In genomic region chr5:76656212-76656611, GRCm38 (mm10) we compare ENCODE assay signal across 8 mouse cellular contexts. TPM values are rescaled to one million over a fixed set of nuclear protein-coding genes. Genes with fewer than 3 reads are reported as not detected.
DNase-seq lines count a peak whose midpoint lies in the region; ATAC-seq and TF ChIP-seq lines count a peak whose summit lies in the region.

C530008M17Rik (plus strand) TSS chr5:76656512.

- no peak for TF ChIP-seq CTCF in ES-Bruce4 (IDR thresholded peaks at IDR 0.05; ENCODE audit: low read depth, low read length)
- no peak for TF ChIP-seq CTCF in small intestine, adult 2 months (IDR thresholded peaks at IDR 0.05; ENCODE audit: extremely low read depth, insufficient read length, insufficient replicate concordance, low read depth, low read length)

- peak within 1 kb of the TSS; percentile 86 for H3K9ac ChIP-seq in heart, embryonic 11.5 days (ENCODE audit: low read depth, low read length)
- peak within 1 kb of the TSS; percentile 61; the same call in 1 of the 2 replicates for H3K9ac ChIP-seq in ES-Bruce4 (ENCODE audit: low read depth, poor library complexity, severe bottlenecking)

- H3K36me3 ChIP-seq in heart, embryonic 11.5 days (ENCODE audit: control insufficient read depth, insufficient read depth, low read length) = no peaks in the 10 kb centered on the region
- no peaks in the 10 kb centered on the region for H3K36me3 ChIP-seq in ES-Bruce4 (ENCODE audit: control insufficient read depth, insufficient read depth, low read length, poor library complexity, severe bottlenecking)
- no peaks in the 10 kb centered on the region for H3K36me3 ChIP-seq in small intestine, adult 2 months (ENCODE audit: control insufficient read depth, insufficient read depth, low read length)

- H3K27me3 ChIP-seq in heart, embryonic 11.5 days (ENCODE audit: control insufficient read depth, insufficient read depth, low read length) = no peaks in the 10 kb centered on the region
- peaks cover 9% of the 10 kb centered on the region for H3K27me3 ChIP-seq in ES-Bruce4 (ENCODE audit: control insufficient read depth, insufficient read depth, low read length, poor library complexity, severe bottlenecking)
- H3K27me3 ChIP-seq in small intestine, adult 2 months (ENCODE audit: control insufficient read depth, insufficient read depth, low read length) = peaks cover 20% of the 10 kb centered on the region; the same call in 1 of the 2 replicates

- TF ChIP-seq EP300 in ES-Bruce4 (IDR thresholded peaks at IDR 0.05; ENCODE audit: insufficient read depth, low read depth, low read length) = no peak

- no peak for ATAC-seq in heart, embryonic 11.5 days (replicated peaks; ENCODE audit: insufficient number of reproducible peaks, low FRiP score, low TSS enrichment)
- ATAC-seq in erythroid progenitor cell, adult 5-6 weeks (replicated peaks; ENCODE audit: low FRiP score, poor library complexity, severe bottlenecking) = no peak
- ATAC-seq in frontal cortex, adult (ENCODE audit: low TSS enrichment) = no peak

- no peak within 1 kb of the TSS for H3K27ac ChIP-seq in heart, embryonic 11.5 days (ENCODE audit: low read depth, low read length)
- H3K27ac ChIP-seq in ES-Bruce4 (ENCODE audit: insufficient read depth, low read length) = no peak within 1 kb of the TSS
- no peak within 1 kb of the TSS for H3K27ac ChIP-seq in small intestine, adult 2 months (ENCODE audit: insufficient read depth, low read depth, low read length)

- H3K4me1 ChIP-seq in heart, embryonic 11.5 days (ENCODE audit: control insufficient read depth, insufficient read depth, low read length) = no peaks in the 10 kb centered on the region
- no peaks in the 10 kb centered on the region for H3K4me1 ChIP-seq in ES-Bruce4 (ENCODE audit: control insufficient read depth, insufficient read depth, low read length)
- H3K4me1 ChIP-seq in small intestine, adult 2 months (ENCODE audit: control insufficient read depth, insufficient read depth, insufficient read length, low read length) = peaks cover 19% of the 10 kb centered on the region

- 89% methylated on average over 2 of the region's 2 CpGs for WGBS in heart, embryonic 11.5 days (ENCODE audit: insufficient replicate concordance)
- 53% methylated on average over 2 of the region's 2 CpGs for WGBS in small intestine, adult 2 months

- H3K4me2 ChIP-seq in heart, embryonic 11.5 days = peak within 1 kb of the TSS; percentile 97

- no peak for DNase-seq in heart, postnatal 25 days (ENCODE audit: low spot score)
- no peak for DNase-seq in left cerebral cortex, postnatal 36 days (ENCODE audit: low spot score in 2 of 2)
- DNase-seq in urinary bladder, postnatal 14 days (ENCODE audit: low spot score) = no peak

- peak within 1 kb of the TSS; percentile 73 for H3K4me3 ChIP-seq in heart, embryonic 11.5 days (ENCODE audit: low read depth, low read length)
- H3K4me3 ChIP-seq in ES-Bruce4 (ENCODE audit: low read depth, low read length) = peak within 1 kb of the TSS; percentile 72
- peak within 1 kb of the TSS; percentile 68 for H3K4me3 ChIP-seq in small intestine, adult 2 months (ENCODE audit: low read depth, low read length)

- TF ChIP-seq POLR2A in ES-Bruce4 (IDR thresholded peaks at IDR 0.05; ENCODE audit: insufficient read depth, low read length) = no peak
- TF ChIP-seq POLR2A in small intestine, adult 2 months (IDR thresholded peaks at IDR 0.05; ENCODE audit: low read depth, low read length) = no peak

- H3K9me3 ChIP-seq in heart, embryonic 11.5 days (replicated peaks; ENCODE audit: control insufficient read depth, low read length) = no peaks in the 10 kb centered on the region
- no peaks in the 10 kb centered on the region for H3K9me3 ChIP-seq in ES-Bruce4 (replicated peaks; ENCODE audit: control insufficient read depth, insufficient read depth, low read length, poor library complexity, severe bottlenecking)

- intact Hi-C loops in heart, postnatal 25 days (cut with DNase I) = loop anchor here (5.0 kb wide), 1 partner anchor 186 kb away; no protein-coding TSS in a partner anchor
- intact Hi-C loops in left cerebral cortex, postnatal 36 days (cut with DNase I) = loop anchor here (5.0 kb wide), 2 partner anchors 69 to 186 kb away; partner anchors contain the start of gene Cep135

RNA-seq across cellular contexts. Expression of gene C530008M17Rik, which starts in this region (rescaled TPM):
- 34.8 and 35.8 TPM in 2 replicates for polyA plus RNA-seq in heart, embryonic 11.5 days (2014; fragmentation: Nextera tagmentation; extraction: Ambion mirVana)
- total RNA-seq in heart, postnatal 25 days (2021) = 1 to 10 TPM; 2.2 to 2.3 TPM
- polyA plus RNA-seq in ES-Bruce4 (2011; ENCODE audit: insufficient read depth, insufficient read length, low read depth, missing spikeins) = 3.3 and 5.1 TPM in 2 replicates
- total RNA-seq in erythroid progenitor cell, adult 5-6 weeks (2015; ENCODE audit: low replicate concordance) = 90.1 and 95.5 TPM in 2 replicates
- total RNA-seq in erythroid progenitor cell, adult 5-6 weeks (2017; ENCODE audit: low replicate concordance) = 69.6 and 91.1 TPM in 2 replicates
- total RNA-seq in left cerebral cortex, postnatal 36 days (2021) = 10 to 100 TPM; 51.8 to 53.5 TPM
- 9.8 and 42.5 TPM in 2 replicates for polyA plus RNA-seq in small intestine, adult 2 months (2012; rRNA removed)

Comparison
In these comparisons a context has a peak if more than half of its experiments do, and no peak if none do; other contexts are left out.
1. RNA of gene C530008M17Rik (total RNA-seq): 69.6 to 95.5 TPM in erythroid progenitor cell, adult 5-6 weeks and 51.8 to 53.5 TPM in left cerebral cortex, postnatal 36 days; 2.2 to 2.3 TPM in heart, postnatal 25 days; every median in the first group is over 10 times any median in the second.
2. Peak in every context shown above with its lines, with median percentiles within 50 percentile points of each other: H3K4me3 ChIP-seq.